ENCODE assay signal across 8 mouse cellular contexts in the genomic region with DNA sequence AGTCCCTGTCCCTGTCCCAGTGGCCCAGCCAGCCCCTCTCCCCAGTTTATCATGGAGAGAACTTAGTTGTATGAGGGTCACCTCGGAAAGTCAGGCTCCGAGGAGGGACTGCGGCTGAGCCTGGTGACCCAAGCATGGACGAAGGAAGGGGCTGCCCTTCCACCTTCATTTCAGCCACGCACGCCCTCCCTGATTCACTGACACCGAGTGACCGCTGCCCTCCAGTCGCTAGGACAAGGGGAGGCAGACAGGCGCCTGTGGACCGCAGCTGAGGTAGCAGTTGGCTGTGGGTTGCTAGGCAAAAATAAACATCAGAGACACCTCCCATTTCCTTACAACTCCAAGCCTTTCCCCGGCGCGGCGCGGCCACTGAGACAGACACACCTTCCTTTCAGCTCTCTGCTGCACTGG. TPM values are rescaled to one million over a fixed set of nuclear protein-coding genes. Genes with fewer than 3 reads are reported as not detected.
DNase-seq lines count a peak whose midpoint lies in the region; ATAC-seq and TF ChIP-seq lines count a peak whose summit lies in the region.

No protein-coding gene starts in this region.

- no peaks in the 10 kb centered on the region for H3K27me3 ChIP-seq in hindbrain, postnatal 0 days (ENCODE audit: insufficient read depth, low read length)
- H3K27me3 ChIP-seq in megakaryocyte, embryonic 14.5 days (replicated peaks) = no peaks in the 10 kb centered on the region

- 0% methylated on average over 16 of the region's 16 CpGs for WGBS in hindbrain, postnatal 0 days

- ATAC-seq in hindbrain, postnatal 0 days = peak; percentile 69
- no peak for ATAC-seq in erythroid progenitor cell, adult 5-6 weeks (replicated peaks; ENCODE audit: low FRiP score, poor library complexity, severe bottlenecking)

- H3K9me3 ChIP-seq in hindbrain, postnatal 0 days (ENCODE audit: low read length) = no peaks in the 10 kb centered on the region
- H3K9me3 ChIP-seq in megakaryocyte, embryonic 14.5 days = peaks cover 9% of the 10 kb centered on the region

- intact Hi-C loops in gastrocnemius, adult 2 months (cut with DNase I) = loop anchor here (2.0 to 5.0 kb wide), 6 partner anchors 67 to 277 kb away; no protein-coding TSS in a partner anchor

- H3K4me2 ChIP-seq in hindbrain, postnatal 0 days (ENCODE audit: low read depth, low read length) = peak overlapping the region; percentile 70

- TF ChIP-seq CTCF in gastrocnemius, adult 2 months (IDR thresholded peaks at IDR 0.05) = no peak
- TF ChIP-seq CTCF in hindbrain, postnatal 0 days (IDR thresholded peaks at IDR 0.05; ENCODE audit: low read depth) = no peak

- no peaks in the 10 kb centered on the region; the same call in 1 of the 2 replicates for H3K36me3 ChIP-seq in hindbrain, postnatal 0 days (ENCODE audit: insufficient read depth, low read length)
- H3K36me3 ChIP-seq in megakaryocyte, embryonic 14.5 days (replicated peaks; ENCODE audit: low read length) = peaks cover 20% of the 10 kb centered on the region

- peak overlapping the region; percentile 76 for H3K4me3 ChIP-seq in gastrocnemius, adult 2 months
- H3K4me3 ChIP-seq in hindbrain, postnatal 0 days (ENCODE audit: low read length) = peak overlapping the region; percentile 80
- H3K4me3 ChIP-seq in megakaryocyte, embryonic 14.5 days (replicated peaks) = peak overlapping the region; percentile 97

- H3K27ac ChIP-seq in gastrocnemius, adult 2 months = peak overlapping the region; percentile 99
- peak overlapping the region; percentile 96 for H3K27ac ChIP-seq in hindbrain, postnatal 0 days

- DNase-seq in R1 (ENCODE audit: low read depth, low spot score) = peak; percentile 92
- DNase-seq in cerebellum, postnatal 10 days = peak; percentile 74 to 78
- peak; percentile 87 for DNase-seq in gastrocnemius, adult 2 months
- peak; percentile 80 for DNase-seq in hindbrain, postnatal 0 days (ENCODE audit: low spot score)
- peak; percentile 30 to 75 for DNase-seq in left cerebral cortex, adult 9 months (ENCODE audit: low spot score in 2 of 2)
- peak; percentile 70 for DNase-seq in right cerebral cortex, postnatal 25 days

- H3K9ac ChIP-seq in hindbrain, postnatal 0 days (replicated peaks; ENCODE audit: low read length) = peak overlapping the region; percentile 96

- peaks cover 19% of the 10 kb centered on the region for H3K4me1 ChIP-seq in hindbrain, postnatal 0 days (ENCODE audit: insufficient read depth, low read length)
- H3K4me1 ChIP-seq in megakaryocyte, embryonic 14.5 days = peaks cover 44% of the 10 kb centered on the region

RNA-seq across cellular contexts. Expression of a gene that starts 0.4 kb away (rescaled TPM):
- 10 to 100 TPM; 55.0 to 87.9 TPM for total RNA-seq in gastrocnemius, adult 2 months (2021)
- total RNA-seq in hindbrain, postnatal 0 days (2014; rRNA removed) = 30.8 and 52.7 TPM in 2 replicates
- polyA plus RNA-seq in hindbrain, postnatal 0 days (2015; fragmentation: Nextera tagmentation; extraction: Ambion mirVana) = 7.7 and 8.0 TPM in 2 replicates
- 7.6 and 10.5 TPM in 2 replicates for polyA plus RNA-seq in megakaryocyte, embryonic 14.5 days (2012; ENCODE audit: insufficient read depth, low replicate concordance)
- total RNA-seq in erythroid progenitor cell, adult 5-6 weeks (2015; ENCODE audit: low replicate concordance) = 5.4 and 6.3 TPM in 2 replicates
- total RNA-seq in erythroid progenitor cell, adult 5-6 weeks (2017; ENCODE audit: low replicate concordance) = 2.2 and 6.8 TPM in 2 replicates
